Mouse (Mus musculus): ENCODE measurements around the gene Tmem51. TPM values are rescaled to one million over a fixed set of nuclear protein-coding genes. Genes with fewer than 3 reads are reported as not detected.

Gene Tmem51
- 79.0 and 90.0 TPM in 2 replicates for polyA plus RNA-seq (2015; fragmentation: Nextera tagmentation; extraction: Ambion mirVana)

- WGBS = under 1% methylated on average over 52 of the region's 52 CpGs
- peak; percentile 84 for DNase-seq (ENCODE audit: low spot score)
Measured at GRCm38 (mm10) chr4:142084131-142084899, at the start of gene Tmem51. Tmem51 (minus strand) TSS chr4:142084304.

GRCm38 (mm10) chr4:142130162-142130561, 46.1 kb upstream of the Tmem51 start:
- TF ChIP-seq EP300 (optimal IDR thresholded peaks at IDR 0.05) (no peak), CTCF (IDR thresholded peaks at IDR 0.05; ENCODE audit: low read depth) (no peak)
- Histone ChIP-seq H3K27me3 (ENCODE audit: control insufficient read depth, insufficient read depth, low read length) (no peaks in the 10 kb centered on the region), H3K9ac (ENCODE audit: low read length) (no peak overlapping the region), H3K36me3 (ENCODE audit: control insufficient read depth, insufficient read depth, low read length) (no peaks in the 10 kb centered on the region), H3K9me3 (ENCODE audit: control insufficient read depth, low read length) (no peaks in the 10 kb centered on the region), H3K4me3 (ENCODE audit: low read depth, low read length) (no peak overlapping the region), H3K4me1 (replicated peaks; ENCODE audit: control insufficient read depth, insufficient read depth) (no peaks in the 10 kb centered on the region), H3K4me2 (replicated peaks; ENCODE audit: low read depth) (no peak overlapping the region), H3K27ac (replicated peaks) (no peak overlapping the region)
- WGBS = 62% methylated on average over 5 of the region's 5 CpGs
- DNase-seq (ENCODE audit: low spot score) (no peak), ATAC-seq (ENCODE audit: low FRiP score, low TSS enrichment) (no peak)

More at GRCm38 (mm10) chr4:142084131-142084899, at the start of gene Tmem51:
- TF ChIP-seq EP300 (optimal IDR thresholded peaks at IDR 0.05) (no peak), CTCF (IDR thresholded peaks at IDR 0.05; ENCODE audit: low read depth) (peak; percentile 49; the same call in 1 of the 2 replicates)
- peaks cover 4% of the 10 kb centered on the region for H3K4me1 ChIP-seq (replicated peaks; ENCODE audit: control insufficient read depth, insufficient read depth)
- peak within 1 kb of the TSS; percentile 78 for H3K9ac ChIP-seq (ENCODE audit: low read length)
- peak within 1 kb of the TSS; percentile 75 for H3K4me3 ChIP-seq (ENCODE audit: low read depth, low read length)
- H3K27me3 ChIP-seq (ENCODE audit: control insufficient read depth, insufficient read depth, low read length) = no peaks in the 10 kb centered on the region
- no peaks in the 10 kb centered on the region for H3K36me3 ChIP-seq (ENCODE audit: control insufficient read depth, insufficient read depth, low read length)
- peak within 1 kb of the TSS; percentile 97 for H3K27ac ChIP-seq (replicated peaks)
- H3K9me3 ChIP-seq (ENCODE audit: control insufficient read depth, low read length) = no peaks in the 10 kb centered on the region
- peak within 1 kb of the TSS; percentile 92 for H3K4me2 ChIP-seq (replicated peaks; ENCODE audit: low read depth)
- ATAC-seq (ENCODE audit: low FRiP score, low TSS enrichment) = peak; percentile 80

GRCm38 (mm10) chr4:142127275-142127788, 43.2 kb upstream of the Tmem51 start:
- Histone ChIP-seq H3K4me1 (replicated peaks; ENCODE audit: control insufficient read depth, insufficient read depth) (no peaks in the 10 kb centered on the region), H3K4me3 (ENCODE audit: low read depth, low read length) (no peak overlapping the region), H3K9me3 (ENCODE audit: control insufficient read depth, low read length) (no peaks in the 10 kb centered on the region), H3K27me3 (ENCODE audit: control insufficient read depth, insufficient read depth, low read length) (no peaks in the 10 kb centered on the region), H3K36me3 (ENCODE audit: control insufficient read depth, insufficient read depth, low read length) (no peaks in the 10 kb centered on the region), H3K4me2 (replicated peaks; ENCODE audit: low read depth) (no peak overlapping the region), H3K9ac (ENCODE audit: low read length) (no peak overlapping the region), H3K27ac (replicated peaks) (no peak overlapping the region)
- no peak for TF ChIP-seq EP300 (optimal IDR thresholded peaks at IDR 0.05)
- TF ChIP-seq CTCF (IDR thresholded peaks at IDR 0.05; ENCODE audit: low read depth) = no peak
- WGBS = 80% methylated on average over 6 of the region's 6 CpGs
- no peak for DNase-seq (ENCODE audit: low spot score)
- no peak for ATAC-seq (ENCODE audit: low FRiP score, low TSS enrichment)

- no peaks in the 10 kb centered on the region for H3K9me3 ChIP-seq (ENCODE audit: control insufficient read depth, low read length)
- no peak overlapping the region for H3K4me3 ChIP-seq (ENCODE audit: low read depth, low read length)
- no peak for DNase-seq (ENCODE audit: low spot score)
- no peak overlapping the region for H3K4me2 ChIP-seq (replicated peaks; ENCODE audit: low read depth)
- no peak overlapping the region for H3K9ac ChIP-seq (ENCODE audit: low read length)
- H3K27me3 ChIP-seq (ENCODE audit: control insufficient read depth, insufficient read depth, low read length) = no peaks in the 10 kb centered on the region
- H3K27ac ChIP-seq (replicated peaks) = no peak overlapping the region
- no peaks in the 10 kb centered on the region for H3K36me3 ChIP-seq (ENCODE audit: control insufficient read depth, insufficient read depth, low read length)
- WGBS = 66% methylated on average over 10 of the region's 10 CpGs
- no peak for TF ChIP-seq EP300 (optimal IDR thresholded peaks at IDR 0.05)
- no peak for TF ChIP-seq CTCF (IDR thresholded peaks at IDR 0.05; ENCODE audit: low read depth)
- no peaks in the 10 kb centered on the region for H3K4me1 ChIP-seq (replicated peaks; ENCODE audit: control insufficient read depth, insufficient read depth)
- ATAC-seq (ENCODE audit: low FRiP score, low TSS enrichment) = no peak
Measured at GRCm38 (mm10) chr4:142126641-142127274, 42.7 kb upstream of the Tmem51 start.

GRCm38 (mm10) chr4:142121164-142121563, 37.1 kb upstream of the Tmem51 start:
- ATAC-seq (ENCODE audit: low FRiP score, low TSS enrichment) (no peak), DNase-seq (ENCODE audit: low spot score) (no peak)
- Histone ChIP-seq H3K27ac (replicated peaks) (no peak overlapping the region), H3K27me3 (ENCODE audit: control insufficient read depth, insufficient read depth, low read length) (no peaks in the 10 kb centered on the region), H3K36me3 (ENCODE audit: control insufficient read depth, insufficient read depth, low read length) (no peaks in the 10 kb centered on the region), H3K4me3 (ENCODE audit: low read depth, low read length) (no peak overlapping the region), H3K4me1 (replicated peaks; ENCODE audit: control insufficient read depth, insufficient read depth) (no peaks in the 10 kb centered on the region), H3K9me3 (ENCODE audit: control insufficient read depth, low read length) (no peaks in the 10 kb centered on the region), H3K9ac (ENCODE audit: low read length) (no peak overlapping the region), H3K4me2 (replicated peaks; ENCODE audit: low read depth) (no peak overlapping the region)
- no peak for TF ChIP-seq CTCF (IDR thresholded peaks at IDR 0.05; ENCODE audit: low read depth)
- no peak for TF ChIP-seq EP300 (optimal IDR thresholded peaks at IDR 0.05)
- WGBS = 30% methylated on average over 1 of the region's 1 CpGs

All from stomach, postnatal 0 days (tissue).